Mouse (Mus musculus) kidney, adult 2 months (tissue): ENCODE results near the gene P2rx1. TPM values are rescaled to one million over a fixed set of nuclear protein-coding genes. Genes with fewer than 3 reads are reported as not detected.

ENCODE experiments used
- DNase-seq: peaks from one replicate; pipeline ENCODE4 v3.0.0; 2021
- H3K27ac ChIP-seq: fragments of 200-500 bp; 2 replicates; pipeline ENCODE4 v1.5.1; 2012; ENCODE audit warnings: low read depth, low read length, control low read depth, inconsistent platforms; ENCODE audit not compliant: insufficient read depth
- H3K27me3 ChIP-seq: fragments of 200-500 bp; replicated peaks from 2 replicates; pipeline ENCODE4 v1.6.1; 2012; ENCODE audit warnings: mild to moderate bottlenecking, moderate library complexity, low read length, inconsistent platforms; ENCODE audit not compliant: control insufficient read depth, insufficient read depth
- H3K36me3 ChIP-seq: fragments of 200-500 bp; 2 replicates; pipeline ENCODE4 v1.6.1; 2012; ENCODE audit warnings: mild to moderate bottlenecking, moderate library complexity, low read length, inconsistent platforms; ENCODE audit not compliant: control insufficient read depth, insufficient read depth
- H3K4me1 ChIP-seq: fragments of 200-500 bp; 2 replicates; pipeline ENCODE4 v1.6.1; 2011; ENCODE audit warnings: low read length; ENCODE audit not compliant: control insufficient read depth, insufficient read depth
- H3K4me3 ChIP-seq: fragments of 200-500 bp; 2 replicates; pipeline ENCODE4 v1.5.1; 2011; ENCODE audit warnings: mild to moderate bottlenecking, low read depth, low read length, control low read depth; ENCODE audit not compliant: insufficient read depth
- CTCF ChIP-seq: fragments of 200-500 bp; conservative IDR thresholded peaks from 2 replicates; pipeline ENCODE4 v1.5.1; 2011; ENCODE audit warnings: low read depth, mild to moderate bottlenecking, control low read depth, low read length, moderate library complexity, mixed read lengths; ENCODE audit not compliant: insufficient read depth, insufficient read length
- POLR2A ChIP-seq: fragments of 200-500 bp; IDR thresholded peaks from one replicate; pipeline ENCODE4 v1.6.1; 2011; ENCODE audit warnings: low read depth, low read length, control low read depth
- WGBS: fragments of 180-500 bp; shearing (Covaris S2); methylation state at CpG from one replicate; pipeline ENCODE4 v1.1.7; 2018; 5-methylcytosine and 5-hydroxymethylcytosine counted together
- polyA plus RNA-seq: library from polyadenylated mRNA; depleted of rRNA; stranded (reverse); fragments of >200 nt; gene quantifications from 2 replicates; pipeline ENCODE4 v1.2.3, GENCODE M21; 2012

Gene P2rx1
- polyA plus RNA-seq, 1 experiment, result 4.8 TPM

GRCm38 (mm10) chr11:72987807-72988206 is 11.1 kb upstream of the P2rx1 start:
- Histone ChIP-seq H3K4me3 (no peak overlapping the region), H3K27me3 (no peaks in the 10 kb centered on the region), H3K36me3 (no peaks in the 10 kb centered on the region), H3K27ac (no peak overlapping the region), H3K4me1 (no peaks in the 10 kb centered on the region)
- DNase-seq, result no peak
- TF ChIP-seq POLR2A (no peak), CTCF (no peak)
- 67% methylated on average over 5 of the region's 5 CpGs for WGBS

- 80% methylated on average over 6 of the region's 6 CpGs for WGBS
- TF ChIP-seq CTCF (no peak), POLR2A (no peak)
Observed at GRCm38 (mm10) chr11:72989044-72989443, 9.9 kb upstream of the P2rx1 start.

GRCm38 (mm10) chr11:72990688-72991087 is 8.2 kb upstream of the P2rx1 start:
- no peaks in the 10 kb centered on the region for H3K36me3 ChIP-seq
- DNase-seq, result peak; percentile 14
- TF ChIP-seq POLR2A (no peak), CTCF (no peak)
- WGBS, result 80% methylated on average over 9 of the region's 9 CpGs
- no peak overlapping the region for H3K27ac ChIP-seq
- H3K4me1 ChIP-seq, result no peaks in the 10 kb centered on the region
- H3K27me3 ChIP-seq, result no peaks in the 10 kb centered on the region
- no peak overlapping the region for H3K4me3 ChIP-seq

More at GRCm38 (mm10) chr11:72989044-72989443, 9.9 kb upstream of the P2rx1 start:
- H3K27me3 ChIP-seq, result no peaks in the 10 kb centered on the region
- H3K36me3 ChIP-seq, result no peaks in the 10 kb centered on the region
- H3K4me1 ChIP-seq, result no peaks in the 10 kb centered on the region
- no peak overlapping the region for H3K27ac ChIP-seq
- no peak for DNase-seq
- H3K4me3 ChIP-seq, result no peak overlapping the region

- TF ChIP-seq POLR2A, result no peak
- TF ChIP-seq CTCF, result no peak
- Histone ChIP-seq H3K36me3 (no peaks in the 10 kb centered on the region), H3K27me3 (no peaks in the 10 kb centered on the region), H3K4me3 (no peak overlapping the region), H3K4me1 (no peaks in the 10 kb centered on the region), H3K27ac (no peak overlapping the region)
- WGBS, result 62% methylated on average over 9 of the region's 9 CpGs
- DNase-seq, result peak; percentile 17
Observed at GRCm38 (mm10) chr11:72991961-72992360, 6.9 kb upstream of the P2rx1 start.

GRCm38 (mm10) chr11:72996346-72996745 is 2.6 kb upstream of the P2rx1 start:
- no peak for TF ChIP-seq POLR2A
- no peak for TF ChIP-seq CTCF
- 52% methylated on average over 6 of the region's 6 CpGs for WGBS
- Histone ChIP-seq H3K36me3 (no peaks in the 10 kb centered on the region), H3K27me3 (no peaks in the 10 kb centered on the region), H3K4me1 (no peaks in the 10 kb centered on the region), H3K4me3 (no peak overlapping the region), H3K27ac (no peak overlapping the region)
- DNase-seq, result peak; percentile 37

GRCm38 (mm10) chr11:72996781-72997180 is 2.1 kb upstream of the P2rx1 start:
- no peaks in the 10 kb centered on the region for H3K36me3 ChIP-seq
- H3K27ac ChIP-seq, result no peak overlapping the region
- H3K4me3 ChIP-seq, result no peak overlapping the region
- 96% methylated on average over 2 of the region's 2 CpGs for WGBS
- H3K4me1 ChIP-seq, result no peaks in the 10 kb centered on the region
- no peak for TF ChIP-seq CTCF
- no peak for TF ChIP-seq POLR2A
- no peaks in the 10 kb centered on the region for H3K27me3 ChIP-seq
- DNase-seq, result no peak

- H3K27ac ChIP-seq, result no peak overlapping the region
- H3K4me1 ChIP-seq, result no peaks in the 10 kb centered on the region
- no peak for TF ChIP-seq CTCF
- TF ChIP-seq POLR2A, result no peak
- WGBS, result 80% methylated on average over 13 of the region's 13 CpGs
- no peak for DNase-seq
- no peak overlapping the region for H3K4me3 ChIP-seq
- H3K27me3 ChIP-seq, result no peaks in the 10 kb centered on the region
- no peaks in the 10 kb centered on the region for H3K36me3 ChIP-seq
Observed at GRCm38 (mm10) chr11:72997529-72998326, 1.2 kb upstream of the P2rx1 start.
